ENCODE assay signal across 8 mouse cellular contexts in genomic region chr16:20651947-20652310, GRCm38 (mm10). TPM values are rescaled to one million over a fixed set of nuclear protein-coding genes. Genes with fewer than 3 reads are reported as not detected.
A peak's percentile ranks its signal among the peaks of the same experiment; 100 is the strongest.
DNase-seq lines count a peak whose midpoint lies in the region; ATAC-seq and TF ChIP-seq lines count a peak whose summit lies in the region.

No protein-coding gene starts in this region.

- 9% methylated on average over 11 of the region's 12 CpGs for WGBS in heart, embryonic 14.5 days
- 9% methylated on average over 12 of the region's 12 CpGs for WGBS in forebrain, embryonic 16.5 days
- WGBS in macrophage (ENCODE audit: missing documents): 7% methylated on average over 11 of the region's 12 CpGs

- H3K27ac ChIP-seq in heart, embryonic 14.5 days (replicated peaks in 1 of 2; ENCODE audit: control insufficient read depth in 1 of 2, insufficient read depth in 1 of 2, low read depth in 2 of 2, low read length in 2 of 2): peak overlapping the region in 1 of 2 experiments; percentile 68; a peak in 2 of 4 replicates
- H3K27ac ChIP-seq in forebrain, embryonic 16.5 days (ENCODE audit: low read length): peak overlapping the region; percentile 83; the same call in 1 of the 2 replicates
- peak overlapping the region; percentile 62 for H3K27ac ChIP-seq in macrophage

- TF ChIP-seq CTCF in G1E (IDR thresholded peaks at IDR 0.05; ENCODE audit: low read depth, low read length): no peak

- no peaks in the 10 kb centered on the region for H3K9me3 ChIP-seq in heart, embryonic 14.5 days (ENCODE audit: control insufficient read depth, low read length)
- no peaks in the 10 kb centered on the region for H3K9me3 ChIP-seq in G1E (replicated peaks)
- no peaks in the 10 kb centered on the region for H3K9me3 ChIP-seq in forebrain, embryonic 16.5 days (ENCODE audit: control insufficient read depth, low read length)

- peaks cover 0 to 15% of the 10 kb centered on the region in 2 experiments; a peak in 3 of 4 replicates for H3K4me1 ChIP-seq in heart, embryonic 14.5 days (ENCODE audit: control insufficient read depth in 2 of 2, insufficient read depth in 2 of 2, low read length in 2 of 2)
- H3K4me1 ChIP-seq in G1E (ENCODE audit: insufficient read depth, low read depth, low read length): peaks cover 17% of the 10 kb centered on the region
- peaks cover 18% of the 10 kb centered on the region for H3K4me1 ChIP-seq in forebrain, embryonic 16.5 days (replicated peaks; ENCODE audit: control insufficient read depth, insufficient read depth, low read length)

- peak overlapping the region; percentile 88 for H3K4me2 ChIP-seq in heart, embryonic 14.5 days (ENCODE audit: low read length)
- peak overlapping the region; percentile 99 for H3K4me2 ChIP-seq in forebrain, embryonic 16.5 days (ENCODE audit: low read length)

- H3K9ac ChIP-seq in heart, embryonic 14.5 days (ENCODE audit: low read length): peak overlapping the region; percentile 94
- peak overlapping the region; percentile 90 for H3K9ac ChIP-seq in forebrain, embryonic 16.5 days (replicated peaks; ENCODE audit: low read depth, low read length)

- no peaks in the 10 kb centered on the region for H3K27me3 ChIP-seq in heart, embryonic 14.5 days (ENCODE audit: control insufficient read depth, insufficient read depth, low read length)
- no peaks in the 10 kb centered on the region for H3K27me3 ChIP-seq in G1E (ENCODE audit: insufficient read depth, low read length)
- no peaks in the 10 kb centered on the region for H3K27me3 ChIP-seq in forebrain, embryonic 16.5 days (replicated peaks; ENCODE audit: control insufficient read depth, insufficient read depth, low read length)

- peak overlapping the region; percentile 81 to 96 for H3K4me3 ChIP-seq in heart, embryonic 14.5 days (ENCODE audit: control insufficient read depth in 1 of 2, insufficient read depth in 1 of 2, low read depth in 1 of 2, low read length in 2 of 2)
- peak overlapping the region; percentile 85 for H3K4me3 ChIP-seq in G1E (ENCODE audit: low read depth, low read length)
- peak overlapping the region; percentile 86 for H3K4me3 ChIP-seq in forebrain, embryonic 16.5 days (replicated peaks; ENCODE audit: low read length)
- peak overlapping the region; percentile 96 for H3K4me3 ChIP-seq in macrophage (ENCODE audit: inconsistent target)

- DNase-seq in heart, postnatal 25 days (ENCODE audit: low spot score): no peak
- no peak for DNase-seq in G1E (ENCODE audit: low spot score)
- DNase-seq in spleen, postnatal 10 days (ENCODE audit: low spot score in 2 of 2): no peak
- no peak for DNase-seq in yolk sac, embryonic 10.5 days (ENCODE audit: low spot score)
- DNase-seq in urinary bladder, postnatal 25 days (ENCODE audit: low spot score): no peak

- H3K36me3 ChIP-seq in heart, embryonic 14.5 days (ENCODE audit: control insufficient read depth, insufficient read depth, low read length): peaks cover 37% of the 10 kb centered on the region
- H3K36me3 ChIP-seq in G1E (replicated peaks) (peaks cover 41% of the 10 kb centered on the region), macrophage (ENCODE audit: inconsistent target) (peaks cover 22% of the 10 kb centered on the region)
- peaks cover 17% of the 10 kb centered on the region for H3K36me3 ChIP-seq in forebrain, embryonic 16.5 days (ENCODE audit: control insufficient read depth, insufficient read depth)

- intact Hi-C loops in heart, postnatal 25 days (cut with DNase I): loop anchor here (2.0 to 10.0 kb wide), 2 partner anchors 41 to 113 kb away; partner anchors contain the start of genes Alg3, Eef1akmt4 and Gm49333

- no peak for ATAC-seq in heart, embryonic 14.5 days (ENCODE audit: insufficient number of reproducible peaks, insufficient read depth, low FRiP score, low read depth)
- ATAC-seq in G1E (ENCODE audit: extremely low read depth, insufficient number of reproducible peaks, low FRiP score, poor library complexity, severe bottlenecking): no peak
- ATAC-seq in forebrain, embryonic 16.5 days: no peak

- H3K79me2 ChIP-seq in macrophage (ENCODE audit: inconsistent target): peaks cover 32% of the 10 kb centered on the region

RNA-seq across cellular contexts. Expression of gene Psmd2, which starts 0.5 kb away (rescaled TPM):
- polyA plus RNA-seq in heart, embryonic 14.5 days (2014; fragmentation: Nextera tagmentation; extraction: Ambion mirVana): 217 and 231 TPM in 2 replicates
- 100 to 1,000 TPM; 190 to 201 TPM for total RNA-seq in heart, postnatal 25 days (2021)
- total RNA-seq in G1E (2014; fragmentation: Nextera tagmentation) (175 and 205 TPM in 2 replicates), G1E (2017) (246 and 273 TPM in 2 replicates)
- polyA plus RNA-seq in G1E (2012) (349 and 352 TPM in 2 replicates), macrophage (2018) (143 to 206 TPM (median 205 TPM) in 3 replicates)
- 401 and 408 TPM in 2 replicates for polyA plus RNA-seq in forebrain, embryonic 16.5 days (2015; fragmentation: Nextera tagmentation; extraction: Ambion mirVana)
- 100 to 1,000 TPM in 24 of 26 experiments, 10 to 100 TPM in 2; 65.5 to 204 (median 145) TPM for total RNA-seq in macrophage (2018; cell fraction: chromatin; rRNA removed)
- total RNA-seq in macrophage (2018; cell fraction: cytosol; rRNA removed): 100 to 1,000 TPM; 146 to 217 (median 178) TPM
- total RNA-seq in macrophage (2018; cell fraction: nucleus; rRNA removed): 100 to 1,000 TPM in 24 of 26 experiments, 10 to 100 TPM in 2; 94.8 to 246 (median 168) TPM

RNA-seq across cellular contexts. Expression of gene Eif4g1, which starts 16.2 kb away (rescaled TPM):
- 96.6 and 107 TPM in 2 replicates for polyA plus RNA-seq in heart, embryonic 14.5 days (2014; fragmentation: Nextera tagmentation; extraction: Ambion mirVana)
- total RNA-seq in heart, postnatal 25 days (2021): 100 to 1,000 TPM; 388 to 397 TPM
- total RNA-seq in G1E (2014; fragmentation: Nextera tagmentation) (325 and 411 TPM in 2 replicates), G1E (2017) (257 and 270 TPM in 2 replicates)
- polyA plus RNA-seq in G1E (2012) (957 and 1,213 TPM in 2 replicates), macrophage (2018) (125 to 210 TPM (median 165 TPM) in 3 replicates)
- polyA plus RNA-seq in forebrain, embryonic 16.5 days (2015; fragmentation: Nextera tagmentation; extraction: Ambion mirVana): 131 and 142 TPM in 2 replicates
- 1,000 to 10,000 TPM in 1 of 26 experiments, 100 to 1,000 TPM in 25; 305 to 1,018 (median 385) TPM for total RNA-seq in macrophage (2018; cell fraction: chromatin; rRNA removed)
- total RNA-seq in macrophage (2018; cell fraction: cytosol; rRNA removed): 100 to 1,000 TPM; 102 to 196 (median 161) TPM
- total RNA-seq in macrophage (2018; cell fraction: nucleus; rRNA removed): 100 to 1,000 TPM; 189 to 333 (median 233) TPM

RNA-seq across cellular contexts. Expression of gene Ece2, which starts 22.3 kb away (rescaled TPM):
- polyA plus RNA-seq in heart, embryonic 14.5 days (2014; fragmentation: Nextera tagmentation; extraction: Ambion mirVana): 0.22 and 0.53 TPM in 2 replicates
- total RNA-seq in heart, postnatal 25 days (2021): under 1 TPM; 0.56 to 0.57 TPM
- 0.58 TPM in 1 of 2 replicates, not detected in the other for total RNA-seq in G1E (2014; fragmentation: Nextera tagmentation)
- total RNA-seq in G1E (2017): 0.12 and 0.16 TPM in 2 replicates
- polyA plus RNA-seq in G1E (2012): not detected in 2 replicates
- 12.4 and 17.0 TPM in 2 replicates for polyA plus RNA-seq in forebrain, embryonic 16.5 days (2015; fragmentation: Nextera tagmentation; extraction: Ambion mirVana)
- total RNA-seq in macrophage (2018; cell fraction: chromatin; rRNA removed): 1 to 10 TPM in 9 of 26 experiments, under 1 TPM in 14, not detected in 3; 0.21 to 4.4 (median 0.86) TPM
- under 1 TPM in 16 of 26 experiments, not detected in 10; 0.03 to 0.33 (median 0.15) TPM for total RNA-seq in macrophage (2018; cell fraction: cytosol; rRNA removed)
- total RNA-seq in macrophage (2018; cell fraction: nucleus; rRNA removed): under 1 TPM in 12 of 26 experiments, not detected in 14; 0.15 to 0.89 (median 0.33) TPM
- 0.09 to 0.20 TPM in 2 of 3 replicates, not detected in the other for polyA plus RNA-seq in macrophage (2018)

RNA-seq across cellular contexts. Expression of gene Camk2n2, which starts 30.8 kb away (rescaled TPM):
- 0.40 and 0.57 TPM in 2 replicates for polyA plus RNA-seq in heart, embryonic 14.5 days (2014; fragmentation: Nextera tagmentation; extraction: Ambion mirVana)
- total RNA-seq in heart, postnatal 25 days (2021): under 1 TPM; 0.65 to 0.73 TPM
- total RNA-seq in G1E (2014; fragmentation: Nextera tagmentation) (not detected in 2 replicates), G1E (2017) (0.22 and 0.58 TPM in 2 replicates)
- polyA plus RNA-seq in G1E (2012) (1.1 and 1.2 TPM in 2 replicates), macrophage (2018) (1.3 to 3.7 TPM (median 2.1 TPM) in 3 replicates)
- polyA plus RNA-seq in forebrain, embryonic 16.5 days (2015; fragmentation: Nextera tagmentation; extraction: Ambion mirVana): 18.8 and 22.5 TPM in 2 replicates
- total RNA-seq in macrophage (2018; cell fraction: chromatin; rRNA removed): 1 to 10 TPM in 2 of 26 experiments, under 1 TPM in 5, not detected in 19; 0.54 to 1.2 (median 0.74) TPM
- 1 to 10 TPM in 23 of 26 experiments, under 1 TPM in 3; 0.76 to 4.2 (median 1.8) TPM for total RNA-seq in macrophage (2018; cell fraction: cytosol; rRNA removed)
- total RNA-seq in macrophage (2018; cell fraction: nucleus; rRNA removed): 1 to 10 TPM in 7 of 26 experiments, under 1 TPM in 8, not detected in 11; 0.46 to 2.0 (median 0.85) TPM

RNA-seq across cellular contexts. Expression of gene Alg3, which starts 40.4 kb away (rescaled TPM):
- polyA plus RNA-seq in heart, embryonic 14.5 days (2014; fragmentation: Nextera tagmentation; extraction: Ambion mirVana): 29.3 and 31.4 TPM in 2 replicates
- 10 to 100 TPM; 11.5 to 12.1 TPM for total RNA-seq in heart, postnatal 25 days (2021)
- total RNA-seq in G1E (2014; fragmentation: Nextera tagmentation) (36.3 and 45.6 TPM in 2 replicates), G1E (2017) (9.9 and 12.0 TPM in 2 replicates)
- polyA plus RNA-seq in G1E (2012) (5.5 and 12.8 TPM in 2 replicates), macrophage (2018) (10.2 to 25.1 TPM (median 22.1 TPM) in 3 replicates)
- polyA plus RNA-seq in forebrain, embryonic 16.5 days (2015; fragmentation: Nextera tagmentation; extraction: Ambion mirVana): 30.9 and 34.0 TPM in 2 replicates
- 1 to 10 TPM in 25 of 26 experiments, not detected in 1; 1.1 to 6.0 (median 3.8) TPM for total RNA-seq in macrophage (2018; cell fraction: chromatin; rRNA removed)
- 10 to 100 TPM in 22 of 26 experiments, 1 to 10 TPM in 4; 8.2 to 18.5 (median 13.1) TPM for total RNA-seq in macrophage (2018; cell fraction: cytosol; rRNA removed)
- total RNA-seq in macrophage (2018; cell fraction: nucleus; rRNA removed): 10 to 100 TPM in 11 of 26 experiments, 1 to 10 TPM in 15; 2.9 to 19.3 (median 9.2) TPM
